Mouse (Mus musculus): ENCODE measurements around the gene Gm5426. TPM values are rescaled to one million over a fixed set of nuclear protein-coding genes. Genes with fewer than 3 reads are reported as not detected.

Gm5426 gene
- polyA plus RNA-seq, 1 experiment: not detected

DNA sequence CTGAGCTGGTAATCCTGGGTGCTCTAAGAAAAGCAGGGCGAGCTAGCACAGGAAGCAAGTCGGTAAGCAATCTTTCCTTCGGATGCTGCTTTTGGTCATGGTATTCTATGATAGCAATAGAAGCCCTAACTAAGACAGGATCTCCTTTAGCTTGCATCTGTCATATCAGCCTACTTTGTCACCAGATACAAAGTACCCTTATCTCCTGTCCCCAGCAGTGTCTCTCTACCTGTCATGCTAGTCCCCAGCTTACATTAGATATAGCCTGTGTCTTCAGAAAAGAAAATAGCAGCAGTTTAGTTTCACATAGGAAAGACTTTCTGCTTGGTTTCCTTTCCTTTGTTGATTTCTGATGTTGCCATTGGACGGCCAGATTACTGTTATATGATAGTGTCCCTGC lies 31.8 kb upstream of the Gm5426 start:
- H3K36me3 ChIP-seq (ENCODE audit: control insufficient read depth, insufficient read depth, low read length): no peaks in the 10 kb centered on the region
- H3K4me3 ChIP-seq (ENCODE audit: control insufficient read depth, low read depth, low read length): no peak overlapping the region
- H3K4me1 ChIP-seq (ENCODE audit: control insufficient read depth, insufficient read depth, low read length): no peaks in the 10 kb centered on the region
- no peaks in the 10 kb centered on the region for H3K27me3 ChIP-seq (ENCODE audit: control insufficient read depth, insufficient read depth, low read length)
- no peak overlapping the region for H3K27ac ChIP-seq (ENCODE audit: control insufficient read depth, insufficient read depth, low read depth, low read length)
- TF ChIP-seq POLR2A (IDR thresholded peaks at IDR 0.05; ENCODE audit: control insufficient read depth, low read depth, low read length) (no peak), CTCF (IDR thresholded peaks at IDR 0.05; ENCODE audit: control insufficient read depth, insufficient read depth, insufficient replicate concordance, low read depth, low read length) (no peak)

DNA sequence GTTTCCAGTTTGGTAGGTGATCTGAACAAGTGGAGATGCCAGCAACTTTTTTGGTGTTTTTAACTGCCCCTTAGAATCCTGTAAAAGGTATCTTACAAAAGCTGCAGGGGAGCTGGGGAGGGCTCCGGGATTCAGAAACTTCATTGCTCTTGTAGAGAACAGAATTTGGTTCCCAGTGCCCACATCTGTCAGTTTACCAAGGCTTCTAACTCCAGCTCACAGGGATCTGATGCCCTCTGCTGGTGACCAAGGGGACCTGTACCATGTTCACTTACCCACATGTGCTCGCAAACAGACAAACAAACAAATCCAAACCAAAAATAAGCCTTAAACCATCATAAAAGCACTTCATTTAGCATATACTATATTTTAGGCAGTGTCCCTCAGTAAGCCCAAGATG lies 31.3 kb upstream of the Gm5426 start:
- no peak overlapping the region for H3K27ac ChIP-seq (ENCODE audit: control insufficient read depth, insufficient read depth, low read depth, low read length)
- no peaks in the 10 kb centered on the region for H3K27me3 ChIP-seq (ENCODE audit: control insufficient read depth, insufficient read depth, low read length)
- H3K4me3 ChIP-seq (ENCODE audit: control insufficient read depth, low read depth, low read length): no peak overlapping the region
- no peaks in the 10 kb centered on the region for H3K4me1 ChIP-seq (ENCODE audit: control insufficient read depth, insufficient read depth, low read length)
- TF ChIP-seq POLR2A (IDR thresholded peaks at IDR 0.05; ENCODE audit: control insufficient read depth, low read depth, low read length): no peak
- no peak for TF ChIP-seq CTCF (IDR thresholded peaks at IDR 0.05; ENCODE audit: control insufficient read depth, insufficient read depth, insufficient replicate concordance, low read depth, low read length)
- no peaks in the 10 kb centered on the region for H3K36me3 ChIP-seq (ENCODE audit: control insufficient read depth, insufficient read depth, low read length)

DNA sequence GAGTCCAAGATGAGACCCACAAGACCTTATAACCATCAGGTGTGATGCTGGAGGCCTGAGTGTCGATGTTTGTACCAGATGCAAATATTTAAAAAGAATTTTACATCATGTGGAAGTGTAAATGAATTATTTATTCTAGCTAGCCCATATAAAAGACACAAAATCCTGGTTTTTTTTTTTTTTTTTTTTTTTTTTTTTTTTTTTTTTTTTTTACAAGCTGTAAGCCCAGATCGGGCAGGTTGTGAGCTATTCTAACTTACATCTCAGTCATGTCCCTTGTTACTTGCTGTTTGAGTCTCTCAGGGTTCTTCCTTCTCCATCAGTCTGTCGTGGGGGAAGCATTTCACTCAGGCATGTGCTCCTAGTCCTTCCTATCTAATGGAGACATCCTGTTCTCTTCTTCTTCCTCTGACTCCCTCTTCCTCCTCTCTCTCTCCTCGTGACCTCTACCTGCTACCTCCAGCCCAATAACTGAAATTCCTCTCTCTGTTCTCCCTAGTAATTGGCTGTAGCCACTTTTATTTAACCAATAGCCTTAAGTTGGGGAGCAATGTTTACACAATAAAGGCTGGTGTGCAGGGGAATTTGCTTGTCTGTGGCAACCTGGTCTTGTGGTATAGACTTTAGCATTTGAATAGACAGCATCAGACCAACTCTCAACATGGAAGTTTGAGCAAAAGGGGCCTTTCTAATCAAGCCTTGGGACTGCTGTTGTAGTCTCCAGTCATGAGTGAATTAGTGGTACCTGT lies 29.3 kb upstream of the Gm5426 start:
- H3K36me3 ChIP-seq (ENCODE audit: control insufficient read depth, insufficient read depth, low read length): no peaks in the 10 kb centered on the region
- no peaks in the 10 kb centered on the region for H3K4me1 ChIP-seq (ENCODE audit: control insufficient read depth, insufficient read depth, low read length)
- no peak for TF ChIP-seq POLR2A (IDR thresholded peaks at IDR 0.05; ENCODE audit: control insufficient read depth, low read depth, low read length)
- no peak overlapping the region for H3K4me3 ChIP-seq (ENCODE audit: control insufficient read depth, low read depth, low read length)
- H3K27ac ChIP-seq (ENCODE audit: control insufficient read depth, insufficient read depth, low read depth, low read length): no peak overlapping the region
- H3K27me3 ChIP-seq (ENCODE audit: control insufficient read depth, insufficient read depth, low read length): no peaks in the 10 kb centered on the region

DNA sequence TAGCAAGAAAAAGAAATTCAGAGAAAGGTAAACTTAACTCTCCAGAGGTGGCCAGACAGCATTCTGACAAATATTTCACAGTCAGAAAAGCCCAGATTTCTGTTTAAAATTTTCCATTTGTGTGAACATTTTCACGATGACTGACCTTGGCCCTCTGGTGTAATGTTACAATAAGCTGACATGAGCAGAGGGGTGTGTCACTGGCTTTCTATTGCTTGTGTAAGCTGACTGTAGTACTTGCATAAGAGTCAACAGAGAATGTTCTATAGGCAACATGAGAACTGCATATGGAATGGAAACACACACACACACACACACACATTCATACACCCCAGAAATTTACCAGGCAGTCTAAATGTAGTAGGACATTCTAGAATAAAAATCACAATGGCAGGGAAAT lies 28.6 kb upstream of the Gm5426 start:
- H3K4me1 ChIP-seq (ENCODE audit: control insufficient read depth, insufficient read depth, low read length): no peaks in the 10 kb centered on the region
- H3K27me3 ChIP-seq (ENCODE audit: control insufficient read depth, insufficient read depth, low read length): no peaks in the 10 kb centered on the region
- no peaks in the 10 kb centered on the region for H3K36me3 ChIP-seq (ENCODE audit: control insufficient read depth, insufficient read depth, low read length)
- no peak overlapping the region for H3K4me3 ChIP-seq (ENCODE audit: control insufficient read depth, low read depth, low read length)
- TF ChIP-seq CTCF (IDR thresholded peaks at IDR 0.05; ENCODE audit: control insufficient read depth, insufficient read depth, insufficient replicate concordance, low read depth, low read length): no peak
- TF ChIP-seq POLR2A (IDR thresholded peaks at IDR 0.05; ENCODE audit: control insufficient read depth, low read depth, low read length): no peak
- H3K27ac ChIP-seq (ENCODE audit: control insufficient read depth, insufficient read depth, low read depth, low read length): no peak overlapping the region

DNA sequence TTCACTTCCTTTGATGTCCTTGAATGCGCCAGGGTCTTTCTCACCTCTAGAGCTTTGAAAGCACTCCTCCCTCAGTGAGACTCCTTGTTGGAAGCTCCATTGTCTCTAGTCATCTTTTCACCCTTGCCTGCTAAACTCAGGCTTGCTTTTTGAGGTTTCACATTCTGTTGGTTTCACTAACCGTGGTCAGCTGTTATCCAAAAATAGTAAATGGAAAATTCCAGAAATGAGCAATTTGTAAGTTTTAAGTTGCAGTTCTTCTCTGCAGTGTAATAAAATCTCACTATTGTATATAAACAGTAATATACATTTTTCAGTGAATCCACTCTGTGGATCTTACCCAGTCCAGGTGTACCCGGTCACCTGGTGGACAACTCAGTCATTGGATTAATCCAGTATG lies 21.1 kb upstream of the Gm5426 start:
- Histone ChIP-seq H3K4me3 (ENCODE audit: control insufficient read depth, low read depth, low read length) (no peak overlapping the region), H3K27ac (ENCODE audit: control insufficient read depth, insufficient read depth, low read depth, low read length) (no peak overlapping the region), H3K36me3 (ENCODE audit: control insufficient read depth, insufficient read depth, low read length) (no peaks in the 10 kb centered on the region), H3K27me3 (ENCODE audit: control insufficient read depth, insufficient read depth, low read length) (no peaks in the 10 kb centered on the region), H3K4me1 (ENCODE audit: control insufficient read depth, insufficient read depth, low read length) (no peaks in the 10 kb centered on the region)
- TF ChIP-seq CTCF (IDR thresholded peaks at IDR 0.05; ENCODE audit: control insufficient read depth, insufficient read depth, insufficient replicate concordance, low read depth, low read length) (no peak), POLR2A (IDR thresholded peaks at IDR 0.05; ENCODE audit: control insufficient read depth, low read depth, low read length) (no peak)

DNA sequence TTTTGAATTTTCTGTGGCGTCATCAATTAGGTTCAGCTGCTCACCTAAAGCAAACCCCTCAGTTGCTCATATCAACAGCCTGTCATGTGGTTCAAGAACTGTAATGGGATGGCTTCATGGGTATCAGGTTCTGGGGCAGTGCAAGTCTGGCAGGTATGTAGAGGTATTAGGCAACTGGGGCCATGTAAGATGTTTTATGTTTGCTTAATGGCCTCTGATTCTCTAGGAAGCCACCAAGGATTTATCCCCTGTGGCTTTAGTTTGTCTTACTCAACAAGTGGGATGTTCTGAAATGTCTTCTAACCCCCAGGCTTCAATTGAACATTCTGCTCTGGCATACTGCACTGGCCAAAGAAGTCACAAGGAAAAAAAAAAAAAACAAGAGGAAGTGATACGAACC lies 15.6 kb upstream of the Gm5426 start:
- Histone ChIP-seq H3K4me1 (ENCODE audit: control insufficient read depth, insufficient read depth, low read length) (no peaks in the 10 kb centered on the region), H3K4me3 (ENCODE audit: control insufficient read depth, low read depth, low read length) (no peak overlapping the region), H3K27me3 (ENCODE audit: control insufficient read depth, insufficient read depth, low read length) (no peaks in the 10 kb centered on the region), H3K36me3 (ENCODE audit: control insufficient read depth, insufficient read depth, low read length) (no peaks in the 10 kb centered on the region), H3K27ac (ENCODE audit: control insufficient read depth, insufficient read depth, low read depth, low read length) (no peak overlapping the region)
- no peak for TF ChIP-seq POLR2A (IDR thresholded peaks at IDR 0.05; ENCODE audit: control insufficient read depth, low read depth, low read length)
- no peak for TF ChIP-seq CTCF (IDR thresholded peaks at IDR 0.05; ENCODE audit: control insufficient read depth, insufficient read depth, insufficient replicate concordance, low read depth, low read length)

DNA sequence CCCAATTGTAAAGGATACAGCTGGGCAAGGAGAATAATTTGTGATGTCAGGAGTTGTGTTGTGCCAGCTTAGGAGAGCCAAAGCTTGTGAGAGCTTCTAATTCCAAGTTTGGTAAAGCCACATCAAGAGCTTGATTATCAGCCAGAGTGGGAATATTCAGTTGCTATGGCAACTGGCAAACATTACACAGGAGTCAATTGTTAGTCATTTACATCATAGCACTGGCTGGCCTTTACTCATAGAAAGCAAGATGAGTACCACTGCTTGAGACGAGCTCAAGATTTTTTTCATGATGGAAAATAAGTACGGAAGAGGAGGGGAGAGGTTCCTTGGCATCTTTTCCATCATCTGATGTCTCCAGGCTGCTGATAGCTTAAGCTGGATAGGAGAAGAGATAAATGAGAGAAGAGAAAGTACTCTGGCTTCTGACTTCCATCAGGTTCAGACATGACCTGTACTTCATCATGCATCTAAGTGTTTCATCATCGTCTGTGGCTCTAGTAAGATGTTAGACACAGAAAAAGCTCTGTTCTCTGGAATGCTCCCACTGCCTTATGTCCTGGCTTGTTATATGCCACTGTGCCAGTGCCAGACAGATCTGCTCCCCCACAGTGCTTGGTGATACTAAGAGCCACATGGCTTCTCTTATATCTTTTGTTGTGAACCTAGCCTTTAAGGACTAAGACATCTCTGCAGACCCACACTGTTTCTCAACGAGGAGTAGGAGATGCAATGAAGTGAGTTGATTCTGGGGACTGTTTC lies 15.0 kb upstream of the Gm5426 start:
- no peak for TF ChIP-seq CTCF (IDR thresholded peaks at IDR 0.05; ENCODE audit: control insufficient read depth, insufficient read depth, insufficient replicate concordance, low read depth, low read length)
- TF ChIP-seq POLR2A (IDR thresholded peaks at IDR 0.05; ENCODE audit: control insufficient read depth, low read depth, low read length): no peak
- Histone ChIP-seq H3K27ac (ENCODE audit: control insufficient read depth, insufficient read depth, low read depth, low read length) (no peak overlapping the region), H3K27me3 (ENCODE audit: control insufficient read depth, insufficient read depth, low read length) (no peaks in the 10 kb centered on the region), H3K36me3 (ENCODE audit: control insufficient read depth, insufficient read depth, low read length) (no peaks in the 10 kb centered on the region), H3K4me1 (ENCODE audit: control insufficient read depth, insufficient read depth, low read length) (no peaks in the 10 kb centered on the region), H3K4me3 (ENCODE audit: control insufficient read depth, low read depth, low read length) (no peak overlapping the region)

All from testis, adult 2 months (tissue).